Mouse (Mus musculus) heart, embryonic 15.5 days (tissue): ENCODE results near the gene Nckap1. TPM values are rescaled to one million over a fixed set of nuclear protein-coding genes. Genes with fewer than 3 reads are reported as not detected.

Source experiments
- ATAC-seq: fragments of 200-750 bp; cut with Nextera tagmentation; replicated peaks from 2 replicates; pipeline ENCODE4 v1.8.0; 2017; ENCODE audit warnings: low read depth, moderate TSS enrichment; ENCODE audit not compliant: insufficient number of reproducible peaks, insufficient read depth, low FRiP score
- H3K27ac ChIP-seq: fragments of 300-500 bp; sonication (generic); 2 replicates; pipeline ENCODE4 v1.5.1; 2015; ENCODE audit warnings: mild to moderate bottlenecking, inconsistent platforms
- H3K27me3 ChIP-seq: fragments of 300-500 bp; sonication (generic); 2 replicates; pipeline ENCODE4 v1.6.1; 2015; ENCODE audit warnings: inconsistent platforms
- H3K36me3 ChIP-seq: fragments of 300-500 bp; sonication (generic); 2 replicates; pipeline ENCODE4 v1.6.1; 2015; ENCODE audit warnings: mild to moderate bottlenecking, inconsistent platforms
- H3K4me1 ChIP-seq: fragments of 300-500 bp; sonication (generic); replicated peaks from 2 replicates; pipeline ENCODE4 v1.6.1; 2015; ENCODE audit warnings: inconsistent platforms
- H3K4me2 ChIP-seq: fragments of 300-500 bp; sonication (generic); 2 replicates; pipeline ENCODE4 v1.6.1; 2015; ENCODE audit warnings: inconsistent platforms, mild to moderate bottlenecking, moderate library complexity
- H3K4me3 ChIP-seq: fragments of 300-500 bp; sonication (generic); 2 replicates; pipeline ENCODE4 v1.5.1; 2015; ENCODE audit warnings: mild to moderate bottlenecking, inconsistent platforms
- H3K9ac ChIP-seq: fragments of 300-500 bp; sonication (generic); 2 replicates; pipeline ENCODE4 v1.6.1; 2015; ENCODE audit warnings: mild to moderate bottlenecking, inconsistent platforms
- H3K9me3 ChIP-seq: fragments of 300-500 bp; sonication (generic); replicated peaks from 2 replicates; pipeline ENCODE4 v1.6.1; 2016; ENCODE audit warnings: inconsistent platforms
- WGBS: fragments of 180-500 bp; shearing (Covaris S2); methylation state at CpG from one replicate; pipeline ENCODE4 v1.1.7; 2015; ENCODE audit warnings: mixed read lengths; 5-methylcytosine and 5-hydroxymethylcytosine counted together
- polyA plus RNA-seq: library from polyadenylated mRNA; unstranded; fragments of >200 nt; fragmentation: Nextera tagmentation; extraction: Ambion mirVana; gene quantifications from 2 replicates; pipeline ENCODE4 v1.2.1, GENCODE M21; 2015

The Nckap1 gene
- polyA plus RNA-seq, 1 experiment from 2014 or later, result 50.4 TPM

DNA sequence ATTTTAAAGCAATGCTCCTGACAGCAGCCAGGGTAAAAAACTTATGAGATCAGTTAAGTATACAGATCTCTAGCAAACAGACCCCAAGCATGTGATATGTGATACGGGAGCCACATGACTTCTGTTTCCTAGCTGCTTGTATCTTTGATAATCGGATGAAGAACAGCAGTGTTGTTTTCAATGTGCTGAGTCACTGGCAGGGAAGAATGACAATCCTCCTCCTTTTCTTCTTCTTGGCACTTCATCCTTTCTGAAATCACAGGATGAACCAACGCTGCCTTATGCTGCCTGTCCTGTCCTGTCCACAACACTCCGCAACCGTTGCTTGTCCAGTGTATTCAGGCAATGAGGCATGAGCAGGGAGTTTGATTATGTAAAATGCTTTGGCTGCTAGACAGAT is 15.8 kb upstream of the Nckap1 start:
- no peak overlapping the region for H3K4me3 ChIP-seq
- H3K9ac ChIP-seq, result no peak overlapping the region
- no peak overlapping the region for H3K27ac ChIP-seq
- no peaks in the 10 kb centered on the region for H3K36me3 ChIP-seq
- no peak for ATAC-seq
- no peaks in the 10 kb centered on the region for H3K9me3 ChIP-seq
- H3K27me3 ChIP-seq, result no peaks in the 10 kb centered on the region
- H3K4me2 ChIP-seq, result no peak overlapping the region
- WGBS, result 56% methylated on average over 5 of the region's 5 CpGs
- no peaks in the 10 kb centered on the region for H3K4me1 ChIP-seq

DNA sequence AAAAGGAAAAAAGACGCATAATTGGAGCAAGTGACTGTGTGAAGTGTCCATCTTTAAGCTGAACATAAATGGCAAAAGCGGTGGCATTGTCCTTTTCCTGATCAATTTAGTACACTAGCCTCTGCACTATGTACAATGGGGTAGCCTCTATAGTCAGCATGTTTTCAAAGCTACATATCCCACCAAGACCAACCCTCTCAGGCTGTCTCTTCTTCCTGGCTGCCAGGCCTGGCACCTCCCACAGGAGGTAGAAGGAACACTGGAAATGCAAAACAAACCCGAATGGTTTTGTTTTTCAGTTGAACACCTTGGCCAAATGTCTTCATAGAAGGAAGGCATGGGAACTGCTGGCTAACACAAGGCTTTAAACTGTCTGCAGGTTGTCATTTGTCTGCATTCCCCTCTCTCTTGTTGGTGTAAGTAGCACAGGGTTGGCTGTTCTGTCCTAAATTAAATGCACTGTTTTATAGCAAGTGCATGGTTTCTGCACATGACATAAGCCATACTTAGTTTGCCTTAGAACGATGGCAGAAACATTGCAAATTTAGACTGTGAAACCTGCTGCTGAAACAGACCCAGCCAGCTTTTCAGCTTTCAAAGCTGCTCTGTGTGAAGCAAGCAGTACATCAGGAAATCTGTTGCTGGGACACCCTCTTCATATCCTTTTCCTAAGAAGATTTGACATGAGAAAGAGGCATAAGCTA is 13.2 kb upstream of the Nckap1 start:
- no peak overlapping the region for H3K27ac ChIP-seq
- H3K4me3 ChIP-seq, result no peak overlapping the region
- WGBS, result 70% methylated on average over 4 of the region's 4 CpGs
- no peak overlapping the region for H3K4me2 ChIP-seq
- no peak for ATAC-seq
- no peak overlapping the region for H3K9ac ChIP-seq
- no peaks in the 10 kb centered on the region for H3K9me3 ChIP-seq
- H3K27me3 ChIP-seq, result no peaks in the 10 kb centered on the region
- H3K36me3 ChIP-seq, result no peaks in the 10 kb centered on the region
- H3K4me1 ChIP-seq, result no peaks in the 10 kb centered on the region

GRCm38 (mm10) chr2:80582356-80582755 is 1.2 kb upstream of the Nckap1 start:
- H3K9me3 ChIP-seq, result no peaks in the 10 kb centered on the region

DNA sequence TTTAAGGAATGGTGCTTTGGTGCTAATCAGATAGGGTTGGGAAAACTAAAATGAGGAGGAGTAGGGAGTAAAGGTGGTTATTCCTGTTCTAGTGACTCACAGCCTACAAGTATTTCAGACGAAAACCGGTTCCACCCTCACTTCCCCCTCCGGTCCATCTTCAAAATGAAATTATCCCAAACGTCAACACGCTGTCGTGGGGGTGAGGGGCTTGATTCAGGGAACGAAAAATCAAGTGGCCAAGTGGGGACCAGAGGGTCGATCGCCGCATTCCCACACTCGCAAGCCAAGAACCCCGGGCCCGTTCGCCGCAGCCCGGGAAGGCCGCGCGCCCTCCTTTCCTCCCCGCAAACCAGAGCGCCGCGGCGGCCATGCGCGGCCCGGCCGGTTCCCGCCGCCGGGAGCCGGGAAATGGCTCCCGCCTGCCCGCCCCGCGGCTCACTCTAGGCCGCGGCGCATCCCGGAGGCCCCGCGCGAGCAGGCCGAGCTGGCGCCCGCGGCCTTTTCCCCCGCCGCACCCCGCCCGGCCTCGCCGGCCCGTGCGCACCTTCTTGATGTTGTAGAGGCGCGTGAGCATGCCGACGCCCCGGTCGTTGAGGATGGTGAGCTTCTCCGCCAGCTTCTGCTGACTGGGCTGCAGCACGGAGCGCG is 744 bp downstream of the Nckap1 start:
- peak overlapping the region; percentile 93 for H3K27ac ChIP-seq
- peak overlapping the region; percentile 62 for H3K4me3 ChIP-seq
- peak overlapping the region; percentile 84 for H3K9ac ChIP-seq
- no peaks in the 10 kb centered on the region for H3K27me3 ChIP-seq
- WGBS, result 0% methylated on average over 62 of the region's 65 CpGs
- H3K36me3 ChIP-seq, result no peaks in the 10 kb centered on the region
- ATAC-seq, result peak; percentile 59
- H3K4me1 ChIP-seq, result peaks cover 15% of the 10 kb centered on the region
- H3K4me2 ChIP-seq, result peak overlapping the region; percentile 64
- H3K9me3 ChIP-seq, result no peaks in the 10 kb centered on the region

More at GRCm38 (mm10) chr2:80582356-80582755, 1.2 kb upstream of the Nckap1 start:
- no peaks in the 10 kb centered on the region for H3K36me3 ChIP-seq
- no peak overlapping the region for H3K9ac ChIP-seq
- H3K4me3 ChIP-seq, result no peak overlapping the region
- peaks cover 12% of the 10 kb centered on the region for H3K4me1 ChIP-seq
- no peak overlapping the region for H3K27ac ChIP-seq
- no peak for ATAC-seq
- H3K4me2 ChIP-seq, result no peak overlapping the region
- no peaks in the 10 kb centered on the region for H3K27me3 ChIP-seq
- 84% methylated on average over 3 of the region's 3 CpGs for WGBS

- 37% methylated on average over 6 of the region's 6 CpGs for WGBS
- H3K27ac ChIP-seq, result no peak overlapping the region
Observed at GRCm38 (mm10) chr2:80579253-80579891, 1.8 kb downstream of the Nckap1 start.

GRCm38 (mm10) chr2:80577286-80577685 is 3.9 kb downstream of the Nckap1 start:
- no peaks in the 10 kb centered on the region for H3K27me3 ChIP-seq
- WGBS, result 87% methylated on average over 1 of the region's 1 CpGs
- H3K9me3 ChIP-seq, result no peaks in the 10 kb centered on the region
- H3K4me1 ChIP-seq, result peaks cover 18% of the 10 kb centered on the region
- H3K9ac ChIP-seq, result no peak overlapping the region
- H3K4me2 ChIP-seq, result no peak overlapping the region
- H3K36me3 ChIP-seq, result no peaks in the 10 kb centered on the region
- no peak overlapping the region for H3K4me3 ChIP-seq
- H3K27ac ChIP-seq, result no peak overlapping the region
- ATAC-seq, result no peak

More at GRCm38 (mm10) chr2:80579253-80579891, 1.8 kb downstream of the Nckap1 start:
- no peak overlapping the region for H3K9ac ChIP-seq
- no peak for ATAC-seq
- no peaks in the 10 kb centered on the region for H3K27me3 ChIP-seq
- peak overlapping the region; percentile 64 for H3K4me2 ChIP-seq
- H3K4me1 ChIP-seq, result peaks cover 18% of the 10 kb centered on the region
- no peaks in the 10 kb centered on the region for H3K9me3 ChIP-seq
- H3K4me3 ChIP-seq, result peak overlapping the region; percentile 37
- no peaks in the 10 kb centered on the region for H3K36me3 ChIP-seq

DNA sequence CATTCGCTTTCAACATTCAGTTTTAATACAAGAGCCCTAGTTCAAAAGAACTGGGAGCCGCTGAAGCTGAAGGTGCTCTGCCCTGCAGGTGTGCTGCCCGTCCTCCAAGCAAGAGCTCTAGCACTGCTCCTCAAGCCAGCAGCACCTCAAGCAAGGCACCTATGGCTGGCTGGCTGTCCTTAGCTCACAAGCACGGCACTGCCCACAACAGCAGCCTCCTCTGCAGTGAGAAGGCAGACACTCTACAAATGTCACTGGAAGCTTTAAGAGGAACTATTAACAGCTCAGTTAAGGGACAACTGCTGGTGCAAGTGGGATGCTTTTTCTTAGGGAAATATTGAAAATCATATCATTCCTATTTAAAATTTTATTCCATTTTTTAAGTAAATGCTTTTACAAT is 10.5 kb downstream of the Nckap1 start:
- no peaks in the 10 kb centered on the region for H3K27me3 ChIP-seq
- peaks cover 3% of the 10 kb centered on the region; the same call in 1 of the 2 replicates for H3K4me1 ChIP-seq
- H3K4me2 ChIP-seq, result no peak overlapping the region
- H3K9ac ChIP-seq, result no peak overlapping the region
- 64% methylated on average over 4 of the region's 4 CpGs for WGBS
- no peak overlapping the region for H3K4me3 ChIP-seq
- no peaks in the 10 kb centered on the region for H3K9me3 ChIP-seq
- ATAC-seq, result no peak
- no peaks in the 10 kb centered on the region for H3K36me3 ChIP-seq
- no peak overlapping the region for H3K27ac ChIP-seq

GRCm38 (mm10) chr2:80567411-80567810 is 13.8 kb downstream of the Nckap1 start:
- Histone ChIP-seq H3K4me2 (no peak overlapping the region), H3K9me3 (no peaks in the 10 kb centered on the region), H3K4me3 (no peak overlapping the region), H3K27ac (no peak overlapping the region), H3K4me1 (peaks cover 6% of the 10 kb centered on the region), H3K36me3 (no peaks in the 10 kb centered on the region), H3K9ac (no peak overlapping the region), H3K27me3 (no peaks in the 10 kb centered on the region)
- no peak for ATAC-seq
- 81% methylated on average over 4 of the region's 4 CpGs for WGBS

DNA sequence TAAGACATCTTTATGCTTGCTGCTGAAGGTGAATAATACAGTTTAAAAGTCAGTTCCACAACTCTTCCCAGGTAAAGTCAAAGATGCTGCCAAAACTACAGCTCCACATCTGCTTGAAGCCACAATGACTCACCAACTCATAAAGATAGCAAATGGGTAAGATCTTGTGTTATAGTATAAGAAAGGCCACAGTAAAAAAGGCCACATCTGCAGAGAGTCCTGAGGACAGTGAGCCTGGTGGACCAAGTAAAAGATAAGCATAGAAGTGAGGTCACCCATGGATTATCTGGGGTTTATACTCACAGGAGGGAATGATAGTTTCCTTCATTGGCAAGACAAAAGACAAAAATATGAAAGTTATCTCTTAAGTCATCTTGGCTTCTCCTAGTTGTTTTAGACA is 18.9 kb downstream of the Nckap1 start:
- no peak overlapping the region for H3K27ac ChIP-seq
- ATAC-seq, result no peak
- peaks cover 4% of the 10 kb centered on the region; the same call in 1 of the 2 replicates for H3K36me3 ChIP-seq
- no peaks in the 10 kb centered on the region for H3K27me3 ChIP-seq
- peaks cover 9% of the 10 kb centered on the region for H3K4me1 ChIP-seq
- no peaks in the 10 kb centered on the region for H3K9me3 ChIP-seq
- no peak overlapping the region for H3K4me3 ChIP-seq
- no peak overlapping the region for H3K9ac ChIP-seq
- H3K4me2 ChIP-seq, result no peak overlapping the region

GRCm38 (mm10) chr2:80561478-80561877 is 19.7 kb downstream of the Nckap1 start:
- WGBS, result 67% methylated on average over 3 of the region's 3 CpGs
- no peak for ATAC-seq
- Histone ChIP-seq H3K36me3 (peaks cover 4% of the 10 kb centered on the region; the same call in 1 of the 2 replicates), H3K4me2 (no peak overlapping the region), H3K4me1 (peaks cover 9% of the 10 kb centered on the region), H3K9ac (no peak overlapping the region), H3K27me3 (no peaks in the 10 kb centered on the region), H3K4me3 (no peak overlapping the region), H3K9me3 (no peaks in the 10 kb centered on the region), H3K27ac (no peak overlapping the region)

DNA sequence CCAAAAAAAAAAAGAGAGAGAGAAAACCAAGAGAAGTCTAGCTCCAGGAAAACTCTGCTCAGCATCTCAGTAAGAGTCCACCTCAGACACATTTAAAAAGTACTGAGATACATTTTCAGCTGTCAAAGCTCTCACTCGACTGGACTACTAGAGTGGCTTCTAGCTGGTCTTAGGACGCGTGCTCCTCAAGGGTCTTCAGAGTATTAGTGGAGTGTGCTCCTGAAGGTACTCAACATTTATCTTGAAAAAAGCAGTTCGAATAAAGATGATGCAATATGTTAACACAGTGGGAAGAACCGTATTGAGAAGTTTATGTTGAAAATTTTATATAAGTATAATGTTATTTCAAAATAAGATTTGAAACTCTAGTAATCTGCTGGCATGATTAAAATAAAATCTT is 20.4 kb downstream of the Nckap1 start:
- 85% methylated on average over 5 of the region's 5 CpGs for WGBS
- no peak overlapping the region for H3K4me2 ChIP-seq
- no peak for ATAC-seq

More for the DNA sequence above, 20.4 kb downstream of the Nckap1 start:
- peaks cover 4% of the 10 kb centered on the region; the same call in 1 of the 2 replicates for H3K36me3 ChIP-seq
- H3K27ac ChIP-seq, result no peak overlapping the region
- no peaks in the 10 kb centered on the region for H3K9me3 ChIP-seq
- H3K27me3 ChIP-seq, result no peaks in the 10 kb centered on the region
- no peak overlapping the region for H3K4me3 ChIP-seq
- peaks cover 9% of the 10 kb centered on the region for H3K4me1 ChIP-seq
- H3K9ac ChIP-seq, result no peak overlapping the region
